Mouse (Mus musculus) v-Abl transformed pro-B cells (cell line): ENCODE measurements around the gene Thap11.

Experiments
- in situ Hi-C, 2 experiments: fragments of 400-800 bp; cut with MboI; formaldehyde crosslinking; loops; one replicate each; pipeline ENCODE4 v1.15.1; 2025; ENCODE audit not compliant: unreplicated experiment in 2 of 2

Gene Thap11

DNA sequence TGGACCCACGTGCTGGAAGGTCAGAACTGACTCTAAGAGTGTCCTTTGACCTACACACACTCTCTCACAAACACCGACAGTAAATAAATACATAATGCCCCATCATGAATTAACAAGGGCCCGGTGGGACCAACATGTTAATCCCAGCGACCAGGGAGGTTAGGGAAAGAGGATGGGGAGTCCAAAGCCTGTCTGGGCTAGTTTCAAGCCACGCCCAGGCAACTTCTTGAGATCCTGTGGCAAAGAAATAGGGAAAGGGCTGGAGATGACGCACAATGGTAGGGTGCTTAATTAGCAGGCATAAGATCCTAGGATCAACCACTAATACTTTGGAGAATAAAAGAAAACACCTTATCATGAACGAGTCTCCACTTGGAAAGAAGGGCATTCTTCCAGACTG is 4.3 kb upstream of the Thap11 start:
- in situ Hi-C loops: no loop called here

DNA sequence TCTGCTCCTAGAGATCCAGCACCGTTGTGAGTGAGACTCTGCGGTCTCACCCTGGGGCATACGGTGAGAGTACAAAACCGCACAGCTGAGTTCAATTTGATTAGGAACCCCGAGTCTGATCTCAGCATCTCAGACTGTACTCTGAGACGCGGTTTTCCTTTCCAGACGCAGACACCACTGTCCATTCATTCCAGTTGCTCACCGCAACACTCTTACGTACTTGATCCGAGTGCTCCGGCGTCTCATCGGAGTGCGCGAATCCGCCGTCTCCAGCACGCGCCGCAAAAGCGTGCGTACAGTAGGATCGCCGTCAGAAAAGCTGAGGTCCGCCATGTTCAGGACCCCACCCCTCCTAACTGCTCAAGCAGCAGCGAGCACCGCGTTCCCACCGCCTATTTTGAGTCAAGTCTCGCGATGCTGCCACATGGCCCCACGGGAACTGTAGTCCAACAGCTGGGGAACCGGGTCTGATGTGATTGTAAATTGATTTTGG is 3.2 kb upstream of the Thap11 start:
- in situ Hi-C loops: no loop called here

DNA sequence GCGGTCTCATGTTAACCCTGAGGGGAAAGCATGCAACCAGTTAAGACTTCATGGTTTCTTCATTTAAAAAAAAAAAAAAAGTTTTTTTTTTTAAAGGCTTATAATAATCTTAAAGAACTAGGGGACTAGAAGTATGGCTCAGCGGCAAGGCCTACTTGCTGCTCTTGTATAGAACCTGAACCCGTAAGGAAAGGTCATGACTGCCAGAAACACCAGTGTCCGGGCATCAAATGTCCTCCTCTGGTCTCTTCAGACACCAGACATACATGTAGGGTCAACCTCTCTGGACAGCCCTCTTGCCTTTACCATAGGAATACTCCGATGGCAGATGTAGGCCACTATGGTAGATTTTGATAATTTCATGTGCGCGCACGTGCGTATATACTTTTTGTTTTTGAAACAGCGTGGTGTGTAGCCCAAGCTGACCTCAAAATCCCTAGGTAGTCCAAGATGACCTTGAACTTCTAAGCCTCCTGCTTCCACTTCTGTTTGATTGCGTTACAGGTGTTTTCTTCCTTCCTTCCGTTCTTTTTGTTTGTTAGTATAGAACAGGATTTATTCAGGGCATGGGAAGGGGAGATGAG is 2.7 kb upstream of the Thap11 start:
- in situ Hi-C loops: no loop called here

DNA sequence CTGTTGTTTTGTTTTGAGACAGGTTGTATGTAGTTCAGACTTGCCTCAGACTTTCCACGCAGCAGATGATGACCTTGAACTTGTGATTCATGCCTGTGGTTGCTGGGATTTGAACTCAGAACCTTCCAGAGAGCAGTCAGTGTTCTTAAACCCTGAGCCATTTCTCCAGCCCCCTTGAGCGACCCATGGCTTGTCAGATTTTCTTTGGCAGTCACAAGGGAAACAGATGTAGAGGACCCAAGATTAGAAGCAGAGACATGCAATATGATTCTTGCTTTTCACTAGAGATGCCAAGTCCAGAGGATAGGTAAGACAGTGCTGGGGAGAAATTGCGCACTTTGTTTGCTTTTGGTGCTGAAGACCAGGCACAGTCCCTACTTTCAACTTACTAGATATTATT is 1.8 kb upstream of the Thap11 start, which contains the start of gene Cenpt:
Cenpt (minus strand) TSS at position 101 of the 400 bp plus-strand sequence.
- in situ Hi-C loops: no loop called here

DNA sequence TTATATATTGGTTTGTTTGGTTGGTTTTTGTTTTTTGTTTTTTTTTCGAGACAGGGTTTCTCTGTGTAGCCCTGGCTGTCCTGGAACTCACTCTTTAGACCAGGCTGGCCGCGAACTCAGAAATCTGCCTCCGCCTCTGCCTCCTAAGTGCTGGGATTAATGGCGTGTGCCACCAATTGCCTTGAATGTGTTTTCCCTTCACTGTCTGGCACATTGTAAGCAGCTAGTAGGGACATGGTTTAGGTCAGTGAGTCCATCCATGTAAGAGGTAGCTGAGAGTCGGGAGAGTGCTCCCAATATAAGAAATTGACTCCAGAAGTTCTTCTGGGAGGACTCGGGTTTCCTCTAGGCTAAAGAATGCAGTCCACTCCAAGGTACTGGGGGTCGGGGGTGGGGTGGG is 629 bp upstream of the Thap11 start:
- in situ Hi-C loops: no loop called here

DNA sequence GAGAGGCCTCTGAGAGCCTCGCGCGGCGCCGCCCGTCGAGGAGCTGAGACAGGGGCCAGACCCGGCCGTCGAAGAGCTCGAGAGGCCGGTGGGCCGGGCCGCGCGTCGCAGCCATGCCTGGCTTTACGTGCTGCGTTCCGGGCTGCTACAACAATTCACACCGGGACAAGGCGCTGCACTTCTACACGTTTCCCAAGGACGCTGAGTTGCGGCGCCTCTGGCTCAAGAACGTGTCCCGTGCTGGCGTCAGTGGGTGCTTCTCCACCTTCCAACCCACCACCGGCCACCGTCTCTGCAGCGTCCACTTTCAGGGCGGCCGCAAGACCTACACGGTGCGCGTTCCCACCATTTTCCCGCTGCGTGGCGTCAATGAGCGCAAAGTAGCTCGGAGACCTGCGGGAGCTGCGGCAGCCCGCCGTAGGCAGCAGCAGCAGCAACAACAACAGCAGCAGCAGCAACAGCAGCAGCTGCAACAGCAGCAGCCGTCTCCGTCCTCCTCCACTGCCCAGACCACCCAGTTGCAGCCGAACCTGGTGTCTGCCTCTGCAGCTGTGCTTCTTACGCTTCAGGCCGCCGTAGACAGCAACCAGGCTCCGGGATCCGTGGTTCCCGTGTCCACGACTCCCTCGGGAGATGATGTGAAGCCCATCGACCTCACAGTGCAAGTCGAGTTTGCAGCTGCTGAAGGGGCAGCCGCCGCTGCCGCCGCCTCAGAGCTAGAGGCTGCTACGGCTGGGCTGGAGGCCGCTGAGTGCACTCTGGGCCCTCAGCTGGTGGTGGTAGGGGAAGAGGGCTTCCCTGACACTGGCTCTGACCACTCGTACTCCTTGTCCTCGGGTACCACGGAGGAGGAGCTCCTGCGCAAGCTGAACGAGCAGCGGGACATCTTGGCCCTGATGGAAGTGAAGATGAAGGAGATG is 576 bp downstream of the Thap11 start:
- in situ Hi-C loops: no loop called here

DNA sequence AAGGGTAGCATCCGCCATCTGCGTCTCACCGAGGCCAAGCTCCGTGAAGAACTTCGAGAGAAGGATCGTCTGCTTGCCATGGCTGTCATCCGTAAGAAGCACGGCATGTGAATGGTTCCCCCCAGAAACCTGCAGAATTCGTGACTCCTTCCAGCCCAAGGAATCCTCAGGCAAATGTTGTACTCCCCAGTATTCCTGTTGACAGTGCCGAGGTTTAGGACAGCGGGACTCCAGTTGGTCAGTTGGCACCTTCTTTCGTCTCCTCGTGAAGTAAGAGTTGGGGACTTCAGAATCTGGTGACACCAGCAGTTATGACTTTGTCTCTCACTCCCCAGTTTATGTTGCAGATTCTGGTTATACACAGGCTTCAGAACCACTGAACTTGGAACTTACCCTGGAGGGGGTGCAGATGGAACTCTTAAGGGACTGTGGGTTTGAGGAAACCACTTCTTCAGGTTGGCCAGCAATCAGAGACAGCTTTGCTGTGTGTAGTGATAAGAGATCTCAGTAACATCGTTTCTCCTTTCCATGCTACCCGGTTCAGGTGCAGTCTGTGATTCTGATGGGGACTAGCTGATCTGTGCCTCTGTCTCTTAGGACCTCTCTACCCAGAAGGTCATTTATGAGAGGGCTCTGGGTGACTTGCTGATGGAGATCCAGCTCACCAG is 1.4 kb downstream of the Thap11 start:
- in situ Hi-C loops: no loop called here

DNA sequence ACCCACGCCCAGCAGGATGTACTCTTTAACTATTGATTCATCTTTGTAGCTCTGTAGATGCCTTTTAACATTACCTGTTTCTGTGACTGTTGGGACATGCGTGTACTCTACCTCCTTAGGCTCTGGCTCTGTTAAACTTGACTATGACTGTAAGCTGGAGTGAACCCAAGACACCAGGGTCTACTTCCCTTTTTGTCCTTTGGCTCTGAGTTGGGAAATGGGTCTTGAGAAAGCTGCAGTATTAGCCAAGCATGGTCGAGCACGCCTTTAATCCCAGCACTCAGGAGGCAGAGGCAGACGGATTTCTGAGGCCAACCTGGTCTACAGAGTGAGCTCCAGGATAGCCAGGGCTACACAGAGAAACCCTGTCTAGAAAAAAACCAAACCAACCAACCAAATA is 3.6 kb downstream of the Thap11 start:
- in situ Hi-C loops: no loop called here

DNA sequence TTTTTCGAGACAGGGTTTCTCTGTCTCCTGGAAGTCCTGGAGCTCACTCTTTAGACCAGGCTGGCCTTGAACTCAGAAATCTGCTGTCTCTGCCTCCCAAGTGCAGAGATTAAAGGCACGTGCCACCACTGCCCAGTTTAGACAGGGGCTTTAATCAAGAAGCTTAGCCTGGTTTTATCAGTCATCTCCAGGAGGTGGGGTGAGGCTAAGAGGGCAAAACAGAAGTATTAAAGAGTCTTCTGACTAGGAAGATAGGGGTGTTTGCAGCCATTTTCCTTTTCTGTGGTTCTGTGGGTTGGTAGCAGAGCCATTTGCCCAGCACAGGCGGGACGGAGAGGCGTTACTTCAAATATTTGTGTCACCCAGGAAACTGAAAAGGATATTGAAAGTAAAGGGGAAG is 4.4 kb downstream of the Thap11 start:
- in situ Hi-C loops: no loop called here

DNA sequence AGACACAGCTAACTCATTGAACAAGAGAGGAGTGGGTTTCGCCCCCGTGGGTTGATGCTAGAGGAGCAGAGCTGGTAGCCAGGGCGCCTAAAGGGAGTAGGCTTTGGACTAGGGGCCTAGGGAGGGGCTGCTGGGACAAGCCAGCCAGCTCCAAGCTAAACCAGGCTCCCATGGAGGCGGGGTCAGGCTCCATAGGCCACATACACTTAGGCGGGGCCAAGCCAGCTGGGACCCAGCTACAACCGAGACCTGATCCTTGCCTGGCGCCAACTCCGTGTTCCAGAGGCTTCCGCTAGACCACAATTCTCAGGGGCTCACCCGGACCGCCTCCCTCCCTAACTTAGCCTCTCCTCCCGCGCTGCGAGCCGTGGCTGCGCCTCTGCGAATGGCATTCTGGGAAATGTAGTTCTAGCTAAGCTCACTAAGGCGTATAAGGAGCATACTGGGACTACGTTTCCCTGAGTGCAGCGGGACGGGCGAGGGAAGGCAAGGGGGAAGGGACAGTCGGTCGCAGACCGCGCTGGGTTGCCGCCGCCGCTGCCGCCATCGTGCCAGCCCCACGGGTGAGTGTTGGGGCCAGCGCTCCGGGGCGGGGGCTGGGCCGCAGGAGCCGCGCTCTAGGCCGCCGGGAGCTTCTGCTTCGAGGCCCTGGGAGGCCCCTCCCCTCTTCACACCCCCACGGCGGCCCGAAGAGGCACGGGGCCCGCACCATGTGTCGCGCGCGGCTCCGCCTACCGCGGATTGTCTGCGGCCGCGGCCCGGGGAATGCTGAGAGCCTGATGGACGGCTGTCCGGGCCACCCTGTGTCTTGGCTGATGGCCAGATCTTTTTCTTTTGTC is 5.4 kb downstream of the Thap11 start, which contains the start of gene Nutf2:
Nutf2 (plus strand) TSS at position 438 of the 839 bp plus-strand sequence.
- in situ Hi-C loops: no loop called here

DNA sequence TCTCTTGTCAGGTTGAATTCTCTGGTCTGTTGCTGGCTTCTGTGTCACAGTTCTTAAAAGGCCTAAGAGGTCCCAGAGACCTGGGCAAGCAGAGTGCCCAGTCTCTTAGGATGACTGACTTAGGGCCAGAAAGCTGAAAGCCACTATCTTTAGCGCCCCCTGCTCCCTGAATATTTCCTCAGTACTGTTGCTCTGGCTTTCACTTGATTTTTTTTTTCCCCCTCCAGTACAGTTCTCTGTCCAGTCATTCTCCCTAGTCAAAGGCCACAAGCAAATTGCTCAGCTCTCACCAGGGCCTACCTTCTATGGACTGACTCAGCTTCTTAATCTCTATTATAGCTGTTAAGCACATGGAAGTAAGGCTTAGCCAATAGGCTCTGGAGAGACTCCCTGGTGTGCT is 7.0 kb downstream of the Thap11 start:
- in situ Hi-C loops: no loop called here

DNA sequence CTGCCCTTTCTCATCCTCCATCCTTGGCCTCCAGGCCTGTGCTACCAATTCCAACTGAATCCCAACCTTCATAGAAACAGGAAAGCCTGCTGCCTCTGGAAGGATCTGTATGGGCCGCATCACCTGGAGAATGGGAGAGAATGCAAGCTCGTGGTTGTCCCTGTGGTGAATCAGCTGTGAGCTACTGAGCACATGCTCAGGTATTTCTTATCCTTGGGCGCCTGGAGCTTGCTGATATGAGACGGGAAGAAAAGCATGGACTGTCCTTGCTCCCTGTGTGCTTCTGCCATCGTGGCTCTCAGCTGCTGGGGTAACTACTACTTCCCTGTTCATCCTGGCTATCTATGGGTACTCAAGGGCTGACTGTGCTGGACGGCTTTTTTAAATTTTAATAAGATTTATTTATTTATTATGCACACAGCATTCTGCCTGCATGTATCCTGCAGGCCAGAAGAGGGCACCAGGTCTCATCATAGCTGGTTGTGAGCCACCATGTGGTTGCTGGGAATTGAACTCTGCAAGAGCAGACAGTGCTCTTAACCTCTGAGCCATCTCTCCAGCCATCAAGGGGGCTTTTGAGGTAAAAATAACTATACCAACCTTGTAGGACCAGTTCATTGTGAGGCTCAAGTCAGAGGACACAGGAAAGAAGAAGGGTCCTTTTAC is 11.6 kb downstream of the Thap11 start:
- in situ Hi-C loops: no loop called here

DNA sequence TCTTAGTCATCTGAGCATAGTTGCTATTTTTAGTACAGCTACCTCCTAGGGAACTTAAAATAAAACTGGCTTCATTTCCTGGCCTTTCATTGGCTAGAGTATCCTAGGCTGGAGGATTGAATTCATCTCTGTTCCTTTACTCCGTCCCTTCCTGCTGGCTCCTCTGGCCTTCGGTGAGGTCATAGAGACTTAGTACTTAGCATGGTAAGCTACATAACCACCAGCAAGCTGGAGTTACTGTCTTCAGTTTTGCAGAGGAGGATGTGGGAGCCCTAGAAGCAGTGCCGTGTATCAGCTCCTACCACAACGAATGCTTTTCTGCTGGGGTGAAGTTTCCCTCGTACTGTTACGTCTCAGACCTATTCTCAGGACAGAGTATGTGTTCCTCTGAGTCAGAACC is 19.4 kb downstream of the Thap11 start:
- in situ Hi-C loops: no loop called here

DNA sequence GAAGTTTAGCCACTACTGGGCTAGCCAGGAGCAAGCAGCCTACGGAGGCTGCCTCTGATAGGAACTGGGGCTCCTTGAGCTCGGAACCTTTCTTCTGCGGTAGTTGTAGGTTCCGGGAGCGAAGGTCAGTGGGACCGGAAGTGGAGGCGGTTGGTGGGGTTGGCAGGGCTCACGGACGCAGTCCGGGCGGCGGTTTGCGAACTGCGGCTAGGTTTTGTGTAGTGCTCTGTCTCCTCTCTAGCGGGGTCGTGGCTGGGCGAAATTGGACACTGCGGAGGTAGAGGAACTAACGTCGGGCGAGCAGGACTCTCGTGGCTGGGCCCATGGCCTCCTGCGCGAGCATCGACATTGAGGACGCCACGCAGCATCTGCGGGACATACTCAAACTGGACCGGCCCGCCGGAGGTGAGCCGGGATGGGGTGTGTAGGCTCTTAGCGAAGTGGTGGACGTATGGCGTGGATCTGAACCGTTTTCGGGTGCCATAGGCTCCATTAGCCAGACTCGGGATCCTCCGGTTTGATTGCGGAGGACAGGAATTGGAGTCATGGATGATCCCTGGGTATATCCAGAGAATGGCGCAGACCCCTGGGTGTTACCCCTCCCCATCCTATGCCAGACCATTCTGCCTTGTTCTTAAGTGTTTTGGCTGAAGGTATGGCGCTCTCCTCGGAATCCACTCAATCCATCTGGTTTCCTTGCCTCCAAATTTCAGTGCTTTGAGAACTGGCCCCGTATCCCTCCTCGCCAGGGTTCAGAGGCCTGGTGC is 26.0 kb downstream of the Thap11 start, which contains the start of gene Edc4:
Edc4 (plus strand) TSS at position 128 of the 767 bp plus-strand sequence.
- in situ Hi-C loops: no loop called here

DNA sequence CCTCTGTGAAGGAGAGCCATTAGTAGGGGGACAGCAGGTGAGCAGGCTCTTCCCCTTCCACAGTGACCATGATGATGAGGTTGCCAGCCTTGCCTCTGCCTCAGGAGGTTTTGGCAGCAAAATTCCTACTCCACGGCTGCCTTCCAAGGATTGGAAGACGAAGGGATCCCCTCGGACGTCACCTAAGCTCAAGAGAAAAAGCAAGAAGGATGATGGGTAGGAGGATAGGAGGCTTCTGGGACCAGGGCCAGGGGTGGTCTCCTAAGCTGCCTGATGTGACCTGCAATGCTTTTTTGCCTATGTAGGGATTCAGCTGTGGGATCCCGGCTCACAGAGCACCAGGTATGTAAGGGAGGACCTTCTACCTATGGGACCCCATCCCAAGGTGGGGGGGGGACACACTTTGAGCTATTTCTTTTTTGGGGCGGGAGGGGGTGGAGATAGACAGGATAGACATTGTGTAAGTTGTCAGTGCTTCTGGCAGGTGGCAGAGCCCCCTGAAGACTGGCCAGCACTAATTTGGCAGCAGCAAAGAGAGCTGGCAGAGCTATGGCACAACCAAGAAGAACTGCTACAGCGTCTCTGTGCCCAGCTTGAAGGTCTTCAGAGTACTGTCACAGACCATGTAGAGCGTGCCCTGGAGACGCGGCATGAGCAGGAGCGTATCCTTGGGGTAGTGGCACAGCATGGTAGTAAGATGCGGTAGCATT is 35.0 kb downstream of the Thap11 start:
- in situ Hi-C loops: loop anchor here (5.0 kb wide), 2 partner anchors 37 to 127 kb away; no protein-coding TSS in a partner anchor

DNA sequence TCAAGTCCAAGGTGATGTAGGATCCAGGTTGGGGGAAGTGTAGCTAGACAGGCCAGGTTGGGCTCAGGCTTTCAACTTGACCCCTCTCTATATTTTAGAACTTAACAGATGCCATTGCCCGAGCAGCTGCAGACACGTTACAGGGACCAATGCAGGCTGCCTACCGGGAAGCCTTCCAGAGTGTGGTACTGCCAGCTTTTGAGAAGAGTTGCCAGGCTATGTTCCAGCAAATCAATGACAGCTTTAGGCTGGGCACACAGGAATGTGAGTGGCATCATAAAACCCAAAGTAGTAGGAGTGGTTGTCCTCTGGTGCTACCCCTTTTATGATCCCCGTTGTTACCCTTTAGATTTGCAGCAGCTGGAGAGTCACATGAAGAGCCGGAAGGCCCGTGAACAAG is 35.9 kb downstream of the Thap11 start:
- in situ Hi-C loops: loop anchor here (5.0 kb wide), 2 partner anchors 36 to 126 kb away; no protein-coding TSS in a partner anchor

DNA sequence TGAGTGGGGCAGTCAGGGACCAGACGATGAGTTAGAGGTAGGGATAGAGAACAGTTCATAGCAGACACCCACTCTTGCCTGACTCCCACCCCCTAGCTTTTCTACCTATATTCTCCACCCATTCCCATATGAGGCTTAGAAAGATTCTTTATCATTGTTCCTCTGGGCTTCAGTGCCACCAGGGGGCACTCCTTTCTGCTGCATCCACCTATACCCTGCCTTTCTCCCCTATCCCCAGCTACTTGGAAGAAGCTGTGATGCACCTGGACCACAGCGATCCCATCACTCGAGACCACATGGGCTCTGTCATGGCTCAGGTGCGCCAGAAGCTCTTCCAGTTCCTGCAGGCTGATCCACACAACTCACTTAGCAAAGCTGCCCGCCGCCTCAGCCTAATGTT is 37.5 kb downstream of the Thap11 start:
- in situ Hi-C loops: loop anchor here (5.0 kb wide), 2 partner anchors 35 to 125 kb away; no protein-coding TSS in a partner anchor

DNA sequence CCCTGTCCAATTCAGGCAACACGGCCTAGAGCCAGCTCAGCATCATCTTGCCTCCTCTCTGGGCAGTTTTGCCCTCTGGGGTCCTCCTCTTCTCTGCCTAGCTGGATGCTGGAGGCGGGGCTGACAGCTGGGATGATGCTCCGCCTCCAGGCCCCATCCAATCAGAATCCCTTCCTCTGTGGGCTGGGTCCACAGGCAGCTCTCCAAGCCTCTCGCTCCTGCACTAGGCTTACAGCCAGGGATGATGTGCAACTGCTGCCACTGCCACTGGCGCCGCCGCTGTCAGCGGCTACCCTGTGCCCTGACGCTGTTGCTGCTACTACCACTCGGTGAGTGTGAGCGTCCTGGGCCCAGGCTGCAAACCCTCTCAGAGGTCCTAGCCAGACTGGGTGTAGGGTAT is 38.4 kb downstream of the Thap11 start, which contains the start of gene Nrn1l:
Nrn1l (plus strand) TSS at position 229 of the 400 bp plus-strand sequence.
- in situ Hi-C loops: loop anchor here (5.0 kb wide), 2 partner anchors 34 to 124 kb away; no protein-coding TSS in a partner anchor
